Mouse (Mus musculus) heart, adult 11 months (tissue): Measurements from ENCODE around the gene Gm49358.

ENCODE experiments used
- DNase-seq: peaks from one replicate; pipeline ENCODE4 v3.0.0; 2022

Gene Gm49358

GRCm38 (mm10) chr10:86779117-86779755, 15.5 kb downstream of the Gm49358 start:
- no peak for DNase-seq

DNA sequence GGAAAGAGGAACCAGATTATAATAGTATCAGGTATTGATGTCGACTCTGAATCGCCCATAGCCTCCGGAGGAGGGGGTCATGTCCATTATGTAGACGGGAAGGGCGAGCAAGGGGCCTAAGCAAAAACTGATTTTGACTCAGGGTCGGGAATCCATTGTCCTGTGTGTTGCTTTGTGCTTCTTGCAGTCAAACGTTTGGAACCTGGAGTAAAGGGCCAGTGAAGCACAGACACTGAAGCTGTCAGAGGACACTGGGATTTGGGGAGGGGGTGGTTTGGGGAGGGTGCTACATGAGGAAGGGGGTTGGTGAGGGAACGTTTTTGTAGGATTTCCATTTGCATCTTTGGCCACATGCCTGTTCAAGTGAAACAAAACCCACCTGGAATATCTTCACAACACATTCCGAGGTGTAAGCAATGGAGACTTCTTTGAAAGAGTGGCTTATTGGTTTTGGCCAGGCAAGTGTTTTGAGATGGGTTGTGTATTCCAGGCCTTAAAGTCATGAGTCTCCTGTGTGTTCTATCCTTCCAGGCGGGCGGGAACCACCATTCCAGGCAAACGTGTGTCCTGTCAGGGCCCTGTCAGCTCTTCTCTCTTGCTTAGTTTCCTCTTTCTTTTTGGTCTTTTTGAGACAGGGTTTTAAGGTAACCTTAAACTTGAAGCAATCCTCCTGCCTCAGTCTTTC, 16.2 kb downstream of the Gm49358 start:
- peak; percentile 87 for DNase-seq

- DNase-seq, result peak; percentile 82
Observed at GRCm38 (mm10) chr10:86781641-86782040, 17.9 kb downstream of the Gm49358 start.

GRCm38 (mm10) chr10:86782656-86783055, 18.9 kb downstream of the Gm49358 start:
- peak; percentile 61 for DNase-seq

DNA sequence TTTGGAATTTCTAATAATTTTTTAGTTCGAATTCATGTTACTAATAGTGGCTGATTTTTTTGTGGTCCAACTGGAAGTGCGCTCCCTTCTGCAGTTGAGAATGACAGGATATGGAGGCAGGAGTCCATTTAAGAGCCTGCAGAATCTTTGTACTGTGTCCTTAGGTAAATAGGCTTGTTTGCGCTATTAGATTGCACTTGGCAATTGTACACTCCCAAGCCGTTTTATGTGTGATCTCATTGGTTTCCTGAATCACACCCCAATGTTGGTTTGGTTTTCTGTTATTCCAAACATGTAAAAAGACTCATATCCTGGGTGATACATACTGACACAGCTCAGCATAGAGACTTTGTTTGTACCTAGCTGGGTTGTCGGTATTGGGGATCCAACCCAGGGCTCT, 19.8 kb downstream of the Gm49358 start:
- peak; percentile 31 for DNase-seq

DNA sequence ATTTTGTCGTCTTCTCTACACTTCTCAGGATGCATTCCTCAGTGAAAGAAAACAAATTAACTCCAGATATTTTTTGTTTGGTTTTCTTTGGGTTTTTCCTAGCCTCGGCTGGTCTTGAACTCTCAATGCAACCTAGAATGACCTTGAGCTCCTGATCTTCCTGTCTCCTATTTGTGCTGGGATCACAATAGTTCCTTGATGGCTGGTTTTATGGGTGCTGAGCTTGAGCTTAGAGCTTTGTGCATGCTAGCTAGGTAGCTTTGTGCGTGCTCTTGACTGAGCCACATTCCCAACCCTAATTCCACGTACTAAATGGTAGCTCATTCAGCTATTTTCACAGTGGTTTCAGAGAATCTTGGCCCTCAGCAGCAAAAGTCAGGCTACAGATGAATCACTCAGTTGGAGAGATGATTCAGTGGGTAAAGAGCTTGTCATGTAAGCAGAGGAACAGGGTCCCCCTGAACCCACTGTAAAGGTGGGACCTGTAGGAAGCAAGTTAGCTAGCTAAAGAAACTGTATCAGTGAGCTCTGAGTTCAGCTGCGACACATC, 20.4 kb downstream of the Gm49358 start:
- DNase-seq, result peak; percentile 56

- DNase-seq, result peak; percentile 82
Observed at GRCm38 (mm10) chr10:86785396-86785795, 21.6 kb downstream of the Gm49358 start.

GRCm38 (mm10) chr10:86786083-86786482, 22.3 kb downstream of the Gm49358 start:
- peak; percentile 80 for DNase-seq

GRCm38 (mm10) chr10:86788193-86788592, 24.4 kb downstream of the Gm49358 start:
- peak; percentile 79 for DNase-seq

DNA sequence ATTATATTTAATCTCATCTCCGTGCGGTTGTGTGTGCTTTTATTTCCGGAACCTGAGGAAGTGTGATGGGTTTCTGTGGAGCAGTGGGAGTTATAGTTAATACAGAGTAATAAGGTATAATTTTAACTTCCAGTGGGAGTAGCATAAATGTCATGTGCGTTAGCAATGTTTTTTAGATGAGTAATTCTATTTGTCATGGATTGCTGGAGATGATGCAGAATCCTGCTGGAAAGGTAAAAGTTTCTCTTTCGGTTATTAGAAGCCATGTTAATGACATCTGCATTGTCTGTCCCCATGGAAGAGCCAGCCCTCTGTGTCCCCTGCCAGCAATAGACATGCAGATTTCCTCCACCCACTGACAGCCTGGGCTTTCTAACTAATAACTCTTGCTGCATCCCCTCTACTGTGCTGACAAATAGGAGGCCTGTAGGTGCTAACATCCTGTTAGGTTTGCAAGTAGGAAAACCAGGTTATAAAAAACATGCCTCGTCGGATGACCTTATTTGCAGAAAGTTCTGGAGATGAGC, 25.4 kb downstream of the Gm49358 start:
- DNase-seq, result peak; percentile 13

DNA sequence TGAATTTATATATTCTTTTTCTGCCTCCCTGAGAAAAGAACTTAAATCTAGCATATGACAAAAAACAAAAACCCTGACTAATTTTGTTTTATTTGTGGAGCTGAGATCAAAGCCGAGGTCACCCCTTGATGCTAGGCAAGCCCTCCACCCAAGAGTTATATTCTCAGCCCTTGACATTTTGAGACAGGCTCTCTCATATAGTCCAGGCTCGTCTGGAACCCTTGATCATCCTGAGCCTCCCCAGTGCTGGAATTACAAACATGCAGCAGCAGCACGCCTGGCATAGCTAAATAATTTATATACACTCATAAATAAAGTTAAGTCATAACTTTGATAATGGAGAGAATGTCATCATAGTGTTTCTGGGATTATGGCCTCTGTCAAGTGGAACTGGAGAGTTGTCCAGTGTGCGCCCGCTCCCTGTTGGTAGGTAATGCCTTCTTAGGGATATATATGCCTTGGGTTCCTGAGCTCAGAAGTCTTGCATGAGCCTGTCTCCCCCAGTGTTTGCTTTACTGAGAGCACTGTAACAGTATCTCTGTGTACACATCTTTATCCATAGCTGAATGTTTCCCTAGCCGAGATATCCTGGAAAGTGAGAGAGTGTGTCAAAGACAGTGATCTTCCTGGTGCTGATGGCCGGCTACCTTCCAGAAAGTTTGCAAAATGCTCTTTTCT, 27.9 kb downstream of the Gm49358 start:
- peak; percentile 53 for DNase-seq

- peak; percentile 98 for DNase-seq
Observed at GRCm38 (mm10) chr10:86793509-86793951, 29.8 kb downstream of the Gm49358 start.

DNA sequence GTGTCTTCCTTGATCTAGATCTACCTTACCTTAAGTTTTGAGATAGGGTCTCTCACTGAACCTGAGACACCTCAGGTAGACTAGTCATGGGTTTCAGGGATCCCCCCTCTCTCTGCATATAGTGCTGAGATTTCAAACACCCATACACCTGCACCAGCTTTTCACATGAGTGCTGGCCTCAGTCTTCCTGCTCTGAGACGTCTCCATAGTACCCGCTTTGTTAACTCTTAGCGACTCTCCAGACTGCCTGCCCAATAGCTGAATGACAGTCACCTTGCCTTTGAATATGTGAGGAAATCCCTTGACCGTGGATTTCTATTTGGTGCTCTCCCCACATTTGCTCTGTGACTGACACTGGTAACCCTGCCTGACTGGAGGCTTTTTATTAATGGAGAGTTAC, 30.4 kb downstream of the Gm49358 start:
- DNase-seq, result peak; percentile 72

- peak; percentile 93 for DNase-seq
Observed at GRCm38 (mm10) chr10:86794794-86795535, 31.2 kb downstream of the Gm49358 start.

GRCm38 (mm10) chr10:86796073-86796741, 32.4 kb downstream of the Gm49358 start:
- no peak for DNase-seq

GRCm38 (mm10) chr10:86807362-86807761, 43.6 kb downstream of the Gm49358 start:
- DNase-seq, result no peak

GRCm38 (mm10) chr10:86808013-86808758, 44.4 kb downstream of the Gm49358 start:
- DNase-seq, result no peak

- peak; percentile 90 for DNase-seq
Observed at GRCm38 (mm10) chr10:86810000-86810399, 46.2 kb downstream of the Gm49358 start.

DNA sequence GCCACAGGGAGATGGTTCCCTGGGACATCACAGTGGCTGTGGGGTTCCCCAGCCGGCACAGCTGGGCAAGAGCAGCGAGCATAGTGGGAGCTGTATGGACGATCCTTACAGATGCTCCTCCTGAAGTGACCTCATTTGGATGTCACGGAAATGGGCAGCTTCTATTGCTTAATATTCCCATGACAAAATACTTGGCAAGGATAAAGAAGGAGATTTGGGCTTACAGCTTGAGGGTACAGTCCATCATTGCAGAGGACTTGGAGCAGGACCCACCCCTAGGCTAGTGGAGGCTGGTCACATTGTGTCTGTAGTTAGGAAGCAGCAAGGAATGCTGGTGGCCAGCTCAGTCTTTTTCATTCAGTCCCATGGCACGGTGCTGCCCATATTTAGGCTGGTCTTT, 46.8 kb downstream of the Gm49358 start:
- DNase-seq, result no peak

- DNase-seq, result peak; percentile 90
Observed at GRCm38 (mm10) chr10:86814292-86815131, 50.7 kb downstream of the Gm49358 start.
